Mouse (Mus musculus) liver, embryonic 11.5 days (tissue): ENCODE measurements around the gene Gm11639. TPM values are rescaled to one million over a fixed set of nuclear protein-coding genes. Genes with fewer than 3 reads are reported as not detected.

Experiments
- ATAC-seq: fragments of 200-750 bp; cut with Nextera tagmentation; replicated peaks from 2 replicates; pipeline ENCODE4 v1.8.0; 2017; ENCODE audit warnings: moderate number of reproducible peaks, mild to moderate bottlenecking, moderate TSS enrichment, moderate library complexity; ENCODE audit not compliant: low FRiP score
- DNase-seq: peaks from one replicate; pipeline ENCODE4 v3.0.0-alpha.2; 2017; ENCODE audit warnings: low spot score
- H3K27ac ChIP-seq: fragments of 300-500 bp; sonication (generic); 2 replicates; pipeline ENCODE4 v1.5.1; 2014; ENCODE audit warnings: mild to moderate bottlenecking, low read depth, low read length, control low read depth
- H3K27me3 ChIP-seq: fragments of 300-500 bp; sonication (generic); replicated peaks from 2 replicates; pipeline ENCODE4 v1.6.1; 2014; ENCODE audit warnings: low read length, mixed read lengths; ENCODE audit not compliant: control insufficient read depth, insufficient read depth
- H3K36me3 ChIP-seq: fragments of 300-500 bp; sonication (generic); 2 replicates; pipeline ENCODE4 v1.6.1; 2014; ENCODE audit warnings: mild to moderate bottlenecking, low read length, moderate library complexity, mixed read lengths; ENCODE audit not compliant: control insufficient read depth, insufficient read depth
- H3K4me1 ChIP-seq: fragments of 300-500 bp; sonication (generic); replicated peaks from 2 replicates; pipeline ENCODE4 v1.6.1; 2014; ENCODE audit warnings: low read length, mixed read lengths; ENCODE audit not compliant: control insufficient read depth, insufficient read depth
- H3K4me2 ChIP-seq: fragments of 300-500 bp; sonication (generic); 2 replicates; pipeline ENCODE4 v1.6.1; 2014; ENCODE audit warnings: mild to moderate bottlenecking, control low read depth, moderate library complexity
- H3K4me3 ChIP-seq: fragments of 300-500 bp; sonication (generic); 2 replicates; pipeline ENCODE4 v1.5.1; 2014; ENCODE audit warnings: low read depth, low read length, control low read depth
- H3K9ac ChIP-seq: fragments of 300-500 bp; sonication (generic); 2 replicates; pipeline ENCODE4 v1.6.1; 2014; ENCODE audit warnings: low read depth, low read length, control low read depth
- H3K9me3 ChIP-seq: fragments of 300-500 bp; sonication (generic); 2 replicates; pipeline ENCODE4 v1.6.1; 2016; ENCODE audit warnings: low read length, inconsistent platforms, mixed read lengths; ENCODE audit not compliant: control insufficient read depth
- WGBS: fragments of 180-500 bp; shearing (Covaris S2); extraction: QIAGEN DNeasy Blood & Tissue Kit; methylation state at CpG from one replicate; pipeline ENCODE4 v1.1.7; 2014; 5-methylcytosine and 5-hydroxymethylcytosine counted together
- polyA plus RNA-seq: library from polyadenylated mRNA; unstranded; fragments of >200 nt; fragmentation: Nextera tagmentation; extraction: Ambion mirVana; gene quantifications from 2 replicates; pipeline ENCODE4 v1.2.1, GENCODE M21; 2014

The Gm11639 gene
- polyA plus RNA-seq, 1 experiment from 2014 or later, result 0.05 TPM

DNA sequence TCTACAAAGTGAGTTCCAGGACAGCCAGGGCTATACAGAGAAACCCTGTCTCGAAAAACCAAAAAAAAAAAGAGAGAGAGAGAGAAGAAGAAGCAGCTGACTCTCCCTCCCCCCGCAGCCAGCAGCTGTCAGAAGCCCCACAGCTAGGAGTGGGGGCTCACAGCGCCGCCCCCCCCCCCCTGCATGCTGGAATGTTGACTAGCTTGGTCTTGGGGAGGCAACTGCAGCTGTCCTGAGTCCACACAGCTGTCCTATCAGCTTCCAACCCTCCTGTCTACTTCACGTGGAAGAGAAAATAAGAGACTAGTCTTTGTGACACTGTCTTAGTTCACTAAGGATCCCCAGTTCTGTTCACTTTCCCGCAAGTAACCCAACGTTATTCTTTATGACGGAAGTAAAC lies 287.0 kb downstream of the Gm11639 start:
- H3K4me3 ChIP-seq, result no peak overlapping the region
- no peak overlapping the region for H3K9ac ChIP-seq
- no peak overlapping the region for H3K4me2 ChIP-seq
- ATAC-seq (no peak), DNase-seq (no peak)
- H3K27me3 ChIP-seq, result no peaks in the 10 kb centered on the region
- H3K27ac ChIP-seq, result no peak overlapping the region
- no peaks in the 10 kb centered on the region for H3K36me3 ChIP-seq
- 69% methylated on average over 8 of the region's 8 CpGs for WGBS
- H3K4me1 ChIP-seq, result no peaks in the 10 kb centered on the region
- no peaks in the 10 kb centered on the region for H3K9me3 ChIP-seq

DNA sequence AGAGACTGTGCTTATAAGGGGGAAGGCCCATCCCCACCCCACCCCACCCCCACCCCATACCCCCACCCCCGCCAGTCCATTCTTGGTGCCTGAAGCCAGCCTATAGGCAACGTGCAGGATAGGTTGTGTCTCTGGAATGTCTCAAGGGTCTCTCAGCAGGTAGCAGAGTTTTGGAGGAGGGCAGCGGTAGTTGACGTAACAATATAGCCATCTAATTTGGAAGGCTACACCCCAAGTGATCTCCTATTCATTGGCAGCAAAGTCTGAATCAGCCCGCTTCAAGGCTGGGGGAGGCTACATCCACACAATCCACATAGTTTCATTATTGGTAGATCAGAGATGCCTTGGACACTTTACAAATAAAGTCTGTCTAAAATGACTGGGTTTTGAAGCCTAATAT lies 292.5 kb downstream of the Gm11639 start:
- Histone ChIP-seq H3K4me2 (no peak overlapping the region), H3K4me3 (no peak overlapping the region), H3K9me3 (no peaks in the 10 kb centered on the region), H3K27ac (no peak overlapping the region), H3K27me3 (no peaks in the 10 kb centered on the region), H3K36me3 (no peaks in the 10 kb centered on the region), H3K9ac (no peak overlapping the region), H3K4me1 (no peaks in the 10 kb centered on the region; the same call in none of the 2 replicates)
- WGBS, result 84% methylated on average over 5 of the region's 5 CpGs
- no peak for ATAC-seq
- DNase-seq, result no peak

DNA sequence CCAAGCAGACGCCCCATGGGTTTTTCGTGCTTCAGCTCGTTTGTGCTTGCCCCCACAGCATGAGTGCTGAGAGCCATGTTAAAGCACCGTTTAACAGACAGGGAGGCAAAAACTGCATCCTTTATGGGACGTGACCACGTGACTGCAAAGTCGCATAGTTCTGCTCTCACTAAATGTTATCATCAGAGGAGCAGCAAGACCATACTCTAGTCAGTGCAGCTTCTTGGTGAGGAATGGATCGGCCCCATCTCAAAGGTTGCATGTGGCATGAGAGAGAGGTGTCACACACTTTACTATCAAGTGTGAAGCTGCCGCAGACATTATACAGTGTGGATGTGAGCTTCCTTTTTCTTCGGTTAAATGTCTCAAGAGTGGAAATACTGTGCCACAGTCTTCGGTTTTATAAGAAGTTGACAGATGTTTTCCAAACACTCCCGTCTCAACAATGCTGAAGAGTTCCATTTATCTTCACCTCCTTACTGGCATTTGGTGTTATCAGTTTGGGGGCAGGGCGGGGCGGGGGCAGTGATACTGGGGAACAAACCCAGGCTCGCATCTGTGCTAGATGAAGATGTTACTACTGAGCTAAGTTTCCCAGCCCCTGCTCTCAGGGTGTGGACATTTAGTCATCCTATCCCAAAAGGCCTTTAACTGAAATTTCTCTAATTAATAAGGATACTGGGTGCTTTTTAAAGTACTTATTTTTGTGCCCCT lies 296.0 kb downstream of the Gm11639 start:
- Histone ChIP-seq H3K4me2 (peak overlapping the region; percentile 49), H3K27me3 (no peaks in the 10 kb centered on the region), H3K27ac (peak overlapping the region; percentile 38), H3K4me1 (no peaks in the 10 kb centered on the region; the same call in none of the 2 replicates), H3K9me3 (no peaks in the 10 kb centered on the region), H3K4me3 (no peak overlapping the region), H3K9ac (peak overlapping the region; percentile 9; the same call in 1 of the 2 replicates), H3K36me3 (no peaks in the 10 kb centered on the region)
- ATAC-seq, result peak; percentile 90
- no peak for DNase-seq
- 39% methylated on average over 15 of the region's 15 CpGs for WGBS

DNA sequence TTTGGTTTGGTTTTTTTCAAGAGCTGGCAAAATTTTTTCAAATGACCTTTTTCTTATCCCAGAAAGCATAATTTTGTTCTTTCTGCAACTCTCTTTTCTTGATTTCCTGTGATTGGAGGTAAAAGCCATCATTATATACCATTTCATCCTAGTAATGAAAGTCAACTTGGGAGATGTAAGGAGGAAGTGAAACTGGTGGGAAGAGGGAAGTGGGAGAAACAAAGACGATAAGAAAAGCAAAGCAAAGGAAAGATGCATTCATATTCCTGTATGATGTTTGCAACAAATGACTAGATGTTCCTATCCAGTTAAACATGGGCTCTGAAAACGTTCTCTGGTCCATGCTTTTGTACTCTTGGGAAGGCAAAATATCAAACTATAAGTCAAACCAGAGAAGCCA lies 323.7 kb downstream of the Gm11639 start:
- Histone ChIP-seq H3K36me3 (no peaks in the 10 kb centered on the region), H3K27ac (no peak overlapping the region), H3K9me3 (no peaks in the 10 kb centered on the region), H3K4me2 (no peak overlapping the region), H3K9ac (no peak overlapping the region), H3K27me3 (no peaks in the 10 kb centered on the region), H3K4me3 (no peak overlapping the region), H3K4me1 (no peaks in the 10 kb centered on the region)
- ATAC-seq (no peak), DNase-seq (no peak)
- 46% methylated on average over 2 of the region's 2 CpGs for WGBS

DNA sequence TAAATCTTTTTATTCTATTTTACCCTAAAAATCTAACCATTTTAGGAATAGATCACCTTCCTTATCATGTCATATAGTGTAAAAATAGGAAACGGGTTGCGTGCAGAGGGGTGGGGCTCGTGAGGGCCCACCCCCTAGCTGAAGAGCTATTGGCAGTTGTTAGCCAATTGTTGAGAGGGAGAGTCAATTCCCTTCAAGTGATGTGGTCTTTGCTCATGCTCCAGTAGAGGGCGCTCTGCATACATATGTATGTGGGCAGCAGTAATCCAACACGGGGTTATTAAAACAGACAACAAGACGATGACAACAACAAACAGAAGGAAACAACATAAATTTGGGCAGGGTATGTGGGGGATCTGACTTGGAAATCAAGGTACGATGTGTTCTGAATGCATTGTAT lies 335.6 kb downstream of the Gm11639 start:
- WGBS, result 54% methylated on average over 7 of the region's 7 CpGs
- peak; percentile 85 for ATAC-seq

DNA sequence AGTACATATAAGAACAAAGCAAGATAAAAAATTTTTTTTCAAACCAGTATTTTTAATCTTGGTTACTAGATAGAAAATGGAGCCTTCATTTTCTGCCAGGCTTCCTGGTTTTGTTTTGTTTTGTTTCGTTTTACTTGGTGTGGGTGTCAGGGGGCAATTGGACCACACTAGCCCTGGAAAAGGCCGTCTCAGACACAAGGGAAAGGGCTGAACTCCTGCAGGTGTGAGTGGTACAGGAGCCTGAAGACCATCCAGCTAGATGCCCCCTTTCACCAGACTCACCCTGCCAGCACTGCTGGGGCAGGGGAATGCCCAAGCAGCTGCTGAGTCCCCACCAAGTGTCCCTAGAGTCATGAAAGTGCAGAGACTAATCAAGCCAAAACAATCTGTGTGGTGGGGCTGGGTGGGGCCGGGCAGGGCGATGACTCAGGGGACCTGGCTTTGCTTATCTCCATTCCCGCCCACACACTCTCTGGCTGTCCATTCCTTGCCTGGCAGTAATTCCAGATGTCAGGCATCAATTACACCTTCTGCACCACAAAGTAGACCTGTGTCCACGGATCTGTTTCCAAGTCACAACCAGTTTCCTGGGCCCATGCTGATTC lies 343.3 kb downstream of the Gm11639 start:
- H3K9ac ChIP-seq, result no peak overlapping the region
- H3K4me1 ChIP-seq, result peaks cover 18% of the 10 kb centered on the region
- H3K4me2 ChIP-seq, result peak overlapping the region; percentile 43
- no peak overlapping the region for H3K27ac ChIP-seq
- no peaks in the 10 kb centered on the region for H3K27me3 ChIP-seq
- no peaks in the 10 kb centered on the region for H3K9me3 ChIP-seq
- H3K4me3 ChIP-seq, result no peak overlapping the region
- peak; percentile 69 for DNase-seq
- ATAC-seq, result peak; percentile 98
- no peaks in the 10 kb centered on the region for H3K36me3 ChIP-seq
- 24% methylated on average over 6 of the region's 6 CpGs for WGBS

More for the DNA sequence above, 335.6 kb downstream of the Gm11639 start:
- DNase-seq, result no peak
- Histone ChIP-seq H3K4me2 (no peak overlapping the region), H3K9ac (no peak overlapping the region), H3K27me3 (no peaks in the 10 kb centered on the region), H3K36me3 (no peaks in the 10 kb centered on the region), H3K4me1 (no peaks in the 10 kb centered on the region), H3K27ac (no peak overlapping the region), H3K4me3 (no peak overlapping the region), H3K9me3 (no peaks in the 10 kb centered on the region)

DNA sequence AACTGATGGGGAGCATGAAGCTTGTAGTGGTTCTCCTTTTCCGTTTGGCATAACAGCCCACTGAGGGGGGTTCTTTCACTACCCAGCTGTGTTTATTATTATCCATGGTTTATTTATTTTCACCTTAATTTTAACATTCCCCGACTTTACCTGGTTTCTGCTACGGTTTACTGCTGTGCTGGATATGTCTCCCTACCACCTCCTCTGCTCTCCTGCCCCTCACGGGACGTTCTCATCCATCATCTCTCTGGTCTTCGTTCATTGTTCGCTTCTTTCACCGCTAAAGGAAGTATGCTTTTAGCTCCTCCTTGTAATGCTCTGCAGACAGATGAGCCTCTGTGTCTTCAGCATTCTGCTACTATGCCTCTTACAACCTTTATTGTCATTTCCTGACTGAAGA lies 344.0 kb downstream of the Gm11639 start:
- Histone ChIP-seq H3K9me3 (no peaks in the 10 kb centered on the region), H3K4me1 (peaks cover 18% of the 10 kb centered on the region), H3K36me3 (no peaks in the 10 kb centered on the region), H3K27ac (no peak overlapping the region), H3K9ac (no peak overlapping the region), H3K27me3 (no peaks in the 10 kb centered on the region), H3K4me2 (peak overlapping the region; percentile 43), H3K4me3 (no peak overlapping the region)
- no peak for DNase-seq
- no peak for ATAC-seq
- 68% methylated on average over 8 of the region's 8 CpGs for WGBS

DNA sequence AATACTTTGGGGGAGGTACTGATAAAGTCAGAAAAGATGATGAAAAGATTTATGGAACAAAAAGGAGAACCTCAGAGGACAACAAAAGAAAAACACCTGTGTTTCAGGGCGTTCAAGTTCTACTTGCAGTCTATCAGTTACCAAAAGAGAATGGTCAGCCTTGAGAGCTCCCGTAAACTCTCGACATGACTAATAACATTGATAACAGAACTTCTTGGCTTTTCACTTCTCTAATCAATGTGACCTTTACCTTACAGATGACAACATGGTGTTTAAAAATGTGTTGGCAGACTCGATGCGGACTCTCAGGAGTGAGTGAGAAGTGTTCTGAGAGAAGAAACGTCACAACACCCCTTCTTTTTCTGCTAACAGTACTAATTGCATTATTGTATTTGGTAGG lies 344.7 kb downstream of the Gm11639 start:
- DNase-seq (no peak), ATAC-seq (no peak)
- Histone ChIP-seq H3K27me3 (no peaks in the 10 kb centered on the region), H3K4me1 (peaks cover 18% of the 10 kb centered on the region), H3K4me3 (no peak overlapping the region), H3K27ac (no peak overlapping the region), H3K9me3 (no peaks in the 10 kb centered on the region), H3K4me2 (no peak overlapping the region), H3K9ac (no peak overlapping the region), H3K36me3 (no peaks in the 10 kb centered on the region)
- 70% methylated on average over 6 of the region's 6 CpGs for WGBS

DNA sequence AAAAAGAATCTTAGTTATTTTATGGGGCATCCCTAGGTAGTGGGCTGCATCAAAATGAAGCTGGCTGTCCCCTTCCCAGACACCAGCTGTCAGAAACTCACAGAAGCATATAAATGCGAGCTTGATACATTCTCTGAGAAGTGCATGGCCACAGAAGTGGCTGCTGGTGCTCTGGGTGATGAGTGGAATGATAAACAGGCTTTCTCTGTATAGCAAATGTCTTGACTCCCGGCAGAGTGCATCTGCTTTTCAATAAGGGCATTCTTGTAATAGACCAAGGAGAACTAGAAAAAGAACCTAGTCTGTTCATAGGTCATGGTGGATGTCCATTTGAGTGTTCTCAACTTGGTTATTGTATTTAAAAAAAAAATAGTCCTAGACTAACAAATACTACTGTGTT lies 345.6 kb downstream of the Gm11639 start:
- WGBS, result 58% methylated on average over 2 of the region's 2 CpGs
- no peaks in the 10 kb centered on the region for H3K36me3 ChIP-seq
- no peak overlapping the region for H3K4me3 ChIP-seq
- peaks cover 18% of the 10 kb centered on the region for H3K4me1 ChIP-seq
- no peak overlapping the region for H3K27ac ChIP-seq
- H3K9ac ChIP-seq, result no peak overlapping the region
- H3K4me2 ChIP-seq, result no peak overlapping the region
- no peak for DNase-seq
- H3K9me3 ChIP-seq, result no peaks in the 10 kb centered on the region
- no peak for ATAC-seq
- no peaks in the 10 kb centered on the region for H3K27me3 ChIP-seq
